Mouse (Mus musculus) forebrain, embryonic 11.5 days (tissue): Measurements from ENCODE around the gene Asb16. TPM values are rescaled to one million over a fixed set of nuclear protein-coding genes. Genes with fewer than 3 reads are reported as not detected.

ENCODE experiments used
- ATAC-seq: fragments of 200-750 bp; cut with Nextera tagmentation; replicated peaks from 2 replicates; pipeline ENCODE4 v1.8.0; 2017; ENCODE audit warnings: moderate TSS enrichment; ENCODE audit not compliant: low FRiP score
- DNase-seq: peaks from one replicate; pipeline ENCODE4 v3.0.0-alpha.2; 2017; ENCODE audit warnings: low spot score
- H3K27ac ChIP-seq: fragments of 300-500 bp; sonication (generic); 2 replicates; pipeline ENCODE4 v1.5.1; 2014; ENCODE audit warnings: low read depth, low read length
- H3K27me3 ChIP-seq: fragments of 300-500 bp; sonication (generic); 2 replicates; pipeline ENCODE4 v1.6.1; 2014; ENCODE audit warnings: mild to moderate bottlenecking, low read length, mixed read lengths; ENCODE audit not compliant: control insufficient read depth, insufficient read depth
- H3K36me3 ChIP-seq: fragments of 300-500 bp; sonication (generic); 2 replicates; pipeline ENCODE4 v1.6.1; 2014; ENCODE audit warnings: mild to moderate bottlenecking, low read length, moderate library complexity, mixed read lengths; ENCODE audit not compliant: control insufficient read depth, insufficient read depth
- H3K4me1 ChIP-seq: fragments of 300-500 bp; sonication (generic); replicated peaks from 2 replicates; pipeline ENCODE4 v1.6.1; 2014; ENCODE audit warnings: low read length, mixed read lengths; ENCODE audit not compliant: control insufficient read depth, insufficient read depth
- H3K4me2 ChIP-seq: fragments of 300-500 bp; sonication (generic); 2 replicates; pipeline ENCODE4 v1.6.1; 2014; ENCODE audit warnings: low read depth, mild to moderate bottlenecking, low read length, moderate library complexity, mixed read lengths; ENCODE audit not compliant: severe bottlenecking
- H3K4me3 ChIP-seq: fragments of 300-500 bp; sonication (generic); 2 replicates; pipeline ENCODE4 v1.5.1; 2014; ENCODE audit warnings: low read depth, low read length
- H3K9ac ChIP-seq: fragments of 300-500 bp; sonication (generic); 2 replicates; pipeline ENCODE4 v1.6.1; 2014; ENCODE audit warnings: low read length
- H3K9me3 ChIP-seq: fragments of 300-500 bp; sonication (generic); 2 replicates; pipeline ENCODE4 v1.6.1; 2016; ENCODE audit warnings: low read length, mixed read lengths; ENCODE audit not compliant: control insufficient read depth
- WGBS: fragments of 180-500 bp; shearing (Covaris S2); extraction: QIAGEN DNeasy Blood & Tissue Kit; methylation state at CpG from one replicate; pipeline ENCODE4 v1.1.7; 2014; 5-methylcytosine and 5-hydroxymethylcytosine counted together
- polyA plus RNA-seq: library from polyadenylated mRNA; unstranded; fragments of >200 nt; fragmentation: Nextera tagmentation; extraction: Ambion mirVana; gene quantifications from 2 replicates; pipeline ENCODE4 v1.2.1, GENCODE M21; 2014

Gene Asb16
- polyA plus RNA-seq, 1 experiment from 2014 or later: not detected

GRCm38 (mm10) chr11:102230006-102230741 is 38.4 kb upstream of the Asb16 start, which contains the start of gene Hdac5:
Gene Hdac5 (minus strand): TSS chr11:102230166.
- peak; percentile 97 for DNase-seq
- under 1% methylated on average over 49 of the region's 49 CpGs for WGBS
- Histone ChIP-seq H3K4me1 (peaks cover 31% of the 10 kb centered on the region), H3K27me3 (no peaks in the 10 kb centered on the region; the same call in 1 of the 2 replicates), H3K9ac (peak within 1 kb of the TSS; percentile 80), H3K27ac (peak within 1 kb of the TSS; percentile 75), H3K9me3 (no peaks in the 10 kb centered on the region), H3K4me3 (peak within 1 kb of the TSS; percentile 93), H3K4me2 (peak within 1 kb of the TSS; percentile 84), H3K36me3 (no peaks in the 10 kb centered on the region)
- peak; percentile 82 for ATAC-seq

- DNase-seq: no peak
- whole genome bisulfite sequencing: 82% methylated on average over 2 of the region's 2 CpGs
- Histone ChIP-seq H3K27ac (no peak overlapping the region), H3K9ac (no peak overlapping the region), H3K9me3 (no peaks in the 10 kb centered on the region), H3K4me2 (no peak overlapping the region), H3K4me1 (no peaks in the 10 kb centered on the region), H3K4me3 (no peak overlapping the region), H3K36me3 (no peaks in the 10 kb centered on the region), H3K27me3 (no peaks in the 10 kb centered on the region)
- no peak for ATAC-seq
These were observed 32.5 kb upstream of the Asb16 start for GRCm38 (mm10) chr11:102236022-102236421.

- H3K4me1 ChIP-seq: peaks cover 8% of the 10 kb centered on the region; the same call in 1 of the 2 replicates
- ATAC-seq: no peak
- 87% methylated on average over 6 of the region's 6 CpGs for WGBS
- no peaks in the 10 kb centered on the region for H3K9me3 ChIP-seq
- H3K4me2 ChIP-seq: no peak overlapping the region
- DNase-seq: no peak
- H3K9ac ChIP-seq: no peak overlapping the region
- H3K27me3 ChIP-seq: no peaks in the 10 kb centered on the region
- H3K36me3 ChIP-seq: no peaks in the 10 kb centered on the region
- H3K27ac ChIP-seq: no peak overlapping the region
- no peak overlapping the region for H3K4me3 ChIP-seq
These were observed 27.9 kb upstream of the Asb16 start for GRCm38 (mm10) chr11:102240636-102241035.

GRCm38 (mm10) chr11:102241246-102241645 is 27.3 kb upstream of the Asb16 start:
- 92% methylated on average over 5 of the region's 5 CpGs for WGBS
- no peak for ATAC-seq

DNA sequence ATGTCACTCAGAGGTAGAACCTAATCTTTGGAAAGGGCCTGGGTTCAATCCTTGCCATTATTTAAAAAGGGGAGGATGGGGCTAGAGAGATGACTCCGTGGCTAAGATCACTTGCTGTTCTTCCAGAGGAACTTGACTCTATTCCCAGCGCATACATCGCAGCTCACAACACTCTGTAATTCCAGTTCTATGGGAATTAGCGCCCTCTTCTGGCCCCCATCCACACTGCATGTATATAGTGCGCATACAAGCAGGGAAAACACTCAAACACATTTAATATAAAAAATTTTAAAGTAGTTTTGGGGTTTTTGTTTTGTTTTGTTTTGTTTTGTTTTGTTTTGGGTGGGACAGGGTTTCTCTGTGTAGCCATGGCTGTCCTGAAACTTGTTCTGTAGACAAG is 26.7 kb upstream of the Asb16 start:
- Histone ChIP-seq H3K27me3 (no peaks in the 10 kb centered on the region), H3K36me3 (no peaks in the 10 kb centered on the region), H3K9ac (no peak overlapping the region), H3K4me3 (no peak overlapping the region), H3K4me1 (peaks cover 9% of the 10 kb centered on the region; the same call in 1 of the 2 replicates), H3K4me2 (no peak overlapping the region), H3K9me3 (no peaks in the 10 kb centered on the region), H3K27ac (no peak overlapping the region)
- DNase-seq (no peak), ATAC-seq (no peak)
- WGBS: 50% methylated on average over 5 of the region's 5 CpGs

More at GRCm38 (mm10) chr11:102241246-102241645, 27.3 kb upstream of the Asb16 start:
- H3K4me3 ChIP-seq: no peak overlapping the region
- H3K4me1 ChIP-seq: peaks cover 9% of the 10 kb centered on the region; the same call in 1 of the 2 replicates
- H3K9ac ChIP-seq: no peak overlapping the region
- H3K36me3 ChIP-seq: no peaks in the 10 kb centered on the region
- H3K4me2 ChIP-seq: no peak overlapping the region
- no peak overlapping the region for H3K27ac ChIP-seq
- no peaks in the 10 kb centered on the region for H3K27me3 ChIP-seq
- no peaks in the 10 kb centered on the region for H3K9me3 ChIP-seq
- DNase-seq: no peak

GRCm38 (mm10) chr11:102244926-102245449 is 23.6 kb upstream of the Asb16 start:
- Histone ChIP-seq H3K4me3 (peak overlapping the region; percentile 27), H3K9me3 (no peaks in the 10 kb centered on the region), H3K36me3 (no peaks in the 10 kb centered on the region), H3K27me3 (no peaks in the 10 kb centered on the region), H3K4me1 (peaks cover 16% of the 10 kb centered on the region; the same call in 1 of the 2 replicates), H3K4me2 (peak overlapping the region; percentile 75), H3K9ac (peak overlapping the region; percentile 57), H3K27ac (0 out of 2 replicates have a peak overlapping the region, but pooled peaks have one; percentile 4)
- WGBS: 2% methylated on average over 32 of the region's 32 CpGs
- DNase-seq (peak; percentile 78), ATAC-seq (peak; percentile 50; the same call in 1 of the 2 replicates)

DNA sequence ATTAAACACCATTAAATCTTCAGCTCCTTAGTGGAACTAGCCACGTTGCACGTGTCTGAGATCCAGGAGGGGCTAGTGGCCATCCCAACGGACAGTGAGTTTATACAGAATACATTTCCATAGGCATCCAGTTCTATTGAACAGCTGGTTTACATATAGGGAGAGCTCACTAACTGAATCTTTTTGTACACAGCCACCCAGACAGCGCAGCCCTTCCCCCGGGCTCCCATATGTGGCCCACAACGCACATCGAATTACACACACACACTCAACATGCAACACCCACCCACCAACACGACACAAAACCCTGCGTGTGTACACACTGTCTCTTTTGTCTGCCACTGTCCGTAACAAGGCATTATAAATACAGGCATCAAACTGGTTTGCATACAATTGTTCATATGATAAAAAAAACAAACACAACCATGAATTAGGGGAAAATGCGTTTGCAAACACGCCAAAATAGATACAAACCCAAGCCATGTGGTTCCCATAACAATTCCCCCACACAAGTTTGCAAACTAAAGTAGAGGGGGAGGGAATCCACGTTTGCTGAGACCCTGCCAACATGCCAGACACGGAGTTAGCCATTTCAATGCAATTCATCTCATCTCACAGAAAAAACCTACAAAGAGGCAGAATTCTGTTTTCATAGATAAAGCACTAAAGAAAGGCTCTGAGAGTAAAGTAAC is 22.8 kb upstream of the Asb16 start:
- Histone ChIP-seq H3K27ac (no peak overlapping the region), H3K9me3 (no peaks in the 10 kb centered on the region), H3K36me3 (no peaks in the 10 kb centered on the region), H3K4me3 (no peak overlapping the region; the same call in 1 of the 2 replicates), H3K4me1 (peaks cover 16% of the 10 kb centered on the region; the same call in 1 of the 2 replicates), H3K4me2 (peak overlapping the region; percentile 75; the same call in 1 of the 2 replicates), H3K9ac (no peak overlapping the region), H3K27me3 (no peaks in the 10 kb centered on the region)
- no peak for ATAC-seq
- no peak for DNase-seq
- whole genome bisulfite sequencing: 62% methylated on average over 14 of the region's 14 CpGs

DNA sequence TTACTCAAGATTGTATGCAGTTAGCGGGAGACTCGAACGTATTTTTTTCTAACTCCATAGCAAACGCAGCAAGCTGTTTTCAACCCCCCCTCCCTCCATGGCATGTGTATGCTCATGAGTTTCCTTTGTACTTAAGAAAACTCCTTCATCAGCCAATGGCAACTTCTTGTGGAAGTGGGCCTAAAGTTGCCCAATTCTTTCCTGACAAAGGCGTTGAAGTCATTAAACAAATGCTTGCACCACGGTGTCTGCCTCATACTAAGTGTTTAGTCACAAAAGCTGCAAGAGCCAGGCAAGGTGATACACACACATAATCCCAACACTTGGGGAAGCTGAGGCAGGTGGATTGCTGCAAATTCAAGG is 22.3 kb upstream of the Asb16 start:
- Histone ChIP-seq H3K27me3 (no peaks in the 10 kb centered on the region), H3K36me3 (no peaks in the 10 kb centered on the region), H3K4me1 (peaks cover 16% of the 10 kb centered on the region; the same call in 1 of the 2 replicates), H3K9ac (no peak overlapping the region), H3K4me2 (no peak overlapping the region), H3K27ac (no peak overlapping the region), H3K9me3 (no peaks in the 10 kb centered on the region), H3K4me3 (no peak overlapping the region)
- no peak for DNase-seq
- ATAC-seq: no peak
- WGBS: 94% methylated on average over 6 of the region's 6 CpGs
